Mouse (Mus musculus): ENCODE results near the gene Gm8297. TPM values are rescaled to one million over a fixed set of nuclear protein-coding genes. Genes with fewer than 3 reads are reported as not detected.
"Not testable (repeated sequence)": the region's sequence is repeated elsewhere in the genome, so short reads cannot be mapped to it uniquely, and the experiment has no call there.

Gm8297 gene
- polyA plus RNA-seq (2012; rRNA removed): not detected in 2 replicates

GRCm38 (mm10) chr14:4983635-4984034 is at the start of gene Gm8297:
Gene Gm8297, plus strand, starts transcription at chr14:4983935.
- H3K27me3 ChIP-seq (ENCODE audit: control insufficient read depth, insufficient read depth, low read length); H3K27ac ChIP-seq (ENCODE audit: control insufficient read depth, insufficient read depth, low read length); H3K4me3 ChIP-seq (ENCODE audit: control insufficient read depth, insufficient read depth, low read length); H3K36me3 ChIP-seq (ENCODE audit: control insufficient read depth, insufficient read depth, low read length); H3K4me1 ChIP-seq (replicated peaks; ENCODE audit: control insufficient read depth, insufficient read depth, low read length); DNase-seq: not testable (repeated sequence)

GRCm38 (mm10) chr14:5015591-5015990 is 31.9 kb downstream of the Gm8297 start, which contains the start of gene Gm3298:
Gene Gm3298, plus strand, starts transcription at chr14:5015891.
- H3K4me3 ChIP-seq (ENCODE audit: control insufficient read depth, insufficient read depth, low read length); H3K27me3 ChIP-seq (ENCODE audit: control insufficient read depth, insufficient read depth, low read length); H3K4me1 ChIP-seq (replicated peaks; ENCODE audit: control insufficient read depth, insufficient read depth, low read length); DNase-seq; H3K36me3 ChIP-seq (ENCODE audit: control insufficient read depth, insufficient read depth, low read length); H3K27ac ChIP-seq (ENCODE audit: control insufficient read depth, insufficient read depth, low read length): not testable (repeated sequence)
- WGBS: 44% methylated on average over 1 of the region's 2 CpGs

Other genes starting within 250 kb of the Gm8297 start
- gene Gm9602, start 207.6 kb upstream of the Gm8297 start, polyA plus RNA-seq (2012; rRNA removed): not detected in 2 replicates
- not detected in 2 replicates for gene Gm3269, start 145.8 kb upstream of the Gm8297 start, polyA plus RNA-seq (2012; rRNA removed)
- gene Gm3264, start 128.4 kb upstream of the Gm8297 start, polyA plus RNA-seq (2012; rRNA removed): not detected in 2 replicates
- not detected in 2 replicates for gene Gm3278, start 91.5 kb upstream of the Gm8297 start, polyA plus RNA-seq (2012; rRNA removed)
- not detected in 2 replicates for gene Gm3298, start 32.0 kb downstream of the Gm8297 start, polyA plus RNA-seq (2012; rRNA removed)
- gene 4930555G01Rik, start 66.7 kb downstream of the Gm8297 start, polyA plus RNA-seq (2012; rRNA removed): not detected in 2 replicates
- 0.13 TPM in 1 of 2 replicates, not detected in the other for gene Gm8281, start 87.1 kb downstream of the Gm8297 start, polyA plus RNA-seq (2012; rRNA removed)
- 0.15 TPM in 1 of 2 replicates, not detected in the other for gene Gm8279, start 147.6 kb downstream of the Gm8297 start, polyA plus RNA-seq (2012; rRNA removed)
- gene Gm3317, start 180.6 kb downstream of the Gm8297 start, polyA plus RNA-seq (2012; rRNA removed): not detected in 2 replicates
- not detected in 2 replicates for gene Gm8271, start 201.9 kb downstream of the Gm8297 start, polyA plus RNA-seq (2012; rRNA removed)

Measured in thymus, adult 2 months (tissue).